Mouse (Mus musculus): Measurements from ENCODE around the gene Zkscan17. TPM values are rescaled to one million over a fixed set of nuclear protein-coding genes. Genes with fewer than 3 reads are reported as not detected.
"Not testable (repeated sequence)": the region's sequence is repeated elsewhere in the genome, so short reads cannot be mapped to it uniquely, and the experiment has no call there.

Zkscan17 gene
- polyA plus RNA-seq (2016; fragmentation: Nextera tagmentation; extraction: Ambion mirVana): 24.2 and 26.0 TPM in 2 replicates

DNA sequence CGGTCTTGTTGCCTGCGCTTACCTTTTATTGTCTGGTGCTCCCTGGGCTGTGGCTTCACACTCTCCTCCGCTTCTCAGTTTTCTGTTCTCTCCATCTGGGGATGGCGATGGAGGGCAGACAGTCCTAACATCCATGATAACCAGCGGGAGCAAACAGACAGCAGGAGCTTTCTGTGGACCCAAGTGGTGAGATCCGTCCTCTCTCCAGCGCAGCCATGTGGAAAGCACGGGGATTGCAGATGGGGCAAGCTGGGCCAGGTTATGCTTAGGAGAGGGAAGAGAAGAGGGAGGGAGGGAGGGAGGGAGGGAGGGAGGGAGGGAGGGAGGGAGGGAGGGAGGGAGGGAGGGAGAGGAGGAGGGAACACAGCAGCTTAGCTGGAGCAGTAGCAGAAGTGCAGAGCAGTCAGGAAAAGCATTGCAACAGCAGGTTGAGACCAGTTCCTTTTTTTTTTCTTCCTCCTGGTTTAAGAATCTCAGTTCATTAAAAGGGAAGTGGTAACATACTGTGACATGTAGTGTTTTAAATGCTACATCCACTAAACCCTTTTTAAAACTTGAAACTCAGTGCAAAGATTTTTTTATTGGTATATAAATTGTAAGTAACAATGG, at the start of gene Zkscan17:
Gene Zkscan17, minus strand, starts transcription at position 280 of the 609 bp plus-strand sequence.
- no peak within 1 kb of the TSS for H3K27ac ChIP-seq
- no peaks in the 10 kb centered on the region for H3K9me3 ChIP-seq (replicated peaks)
- H3K4me1 ChIP-seq: peaks cover 4% of the 10 kb centered on the region
- no peak within 1 kb of the TSS for H3K9ac ChIP-seq
- no peak within 1 kb of the TSS for H3K4me3 ChIP-seq
- no peak for ATAC-seq (ENCODE audit: low FRiP score)
- H3K4me2 ChIP-seq (replicated peaks): no peak within 1 kb of the TSS
- WGBS: 51% methylated on average over 8 of the region's 8 CpGs
- no peaks in the 10 kb centered on the region for H3K36me3 ChIP-seq
- no peaks in the 10 kb centered on the region for H3K27me3 ChIP-seq

DNA sequence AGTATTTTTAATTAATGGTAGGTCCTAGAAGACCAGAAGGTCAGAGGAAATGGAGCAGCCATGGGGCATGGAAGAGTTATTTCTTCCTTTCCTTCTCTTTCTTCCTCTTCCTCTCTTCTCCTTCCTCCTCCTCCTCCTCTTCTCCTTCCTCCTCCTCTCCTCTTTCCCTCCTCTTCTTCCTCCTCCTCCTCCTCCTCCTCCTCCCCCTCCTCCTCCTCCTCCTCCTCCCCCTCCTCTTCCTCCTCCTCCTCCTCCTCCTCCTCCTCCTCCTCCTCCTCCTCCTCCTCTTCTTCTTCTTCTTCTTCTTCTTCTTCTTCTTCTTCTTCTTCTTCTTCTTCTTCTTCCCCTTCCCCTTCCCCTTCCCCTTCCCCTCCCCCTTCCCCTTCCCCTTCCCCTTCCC, 49.6 kb upstream of the Zkscan17 start, which contains the start of gene Olfr222:
Gene Olfr222, minus strand, starts transcription at position 101 of the 400 bp plus-strand sequence.
- not testable (repeated sequence) for H3K36me3 ChIP-seq; H3K4me2 ChIP-seq (replicated peaks); H3K27ac ChIP-seq; H3K9me3 ChIP-seq (replicated peaks); H3K9ac ChIP-seq; H3K27me3 ChIP-seq; H3K4me3 ChIP-seq; ATAC-seq (ENCODE audit: low FRiP score); H3K4me1 ChIP-seq

DNA sequence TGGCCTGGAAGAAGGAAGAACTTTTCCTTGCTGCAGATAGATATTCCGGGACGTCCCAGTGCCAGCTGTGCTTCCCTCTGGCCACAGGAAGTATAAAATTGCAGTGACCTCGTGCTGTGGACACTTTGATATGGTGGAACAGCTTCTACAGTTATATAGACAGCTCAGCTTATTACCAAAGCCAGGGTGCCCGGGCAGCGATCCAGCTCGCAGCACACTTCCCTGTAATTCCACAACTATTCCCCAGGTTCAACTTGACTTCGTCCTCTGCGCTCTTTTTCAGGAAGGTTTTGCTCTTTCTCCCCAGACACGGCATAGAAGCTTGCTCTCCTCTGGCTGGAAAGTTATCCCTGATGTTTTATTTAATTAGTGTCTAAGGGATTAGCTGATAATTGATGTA, 49.2 kb upstream of the Zkscan17 start:
- Histone ChIP-seq H3K36me3 (no peaks in the 10 kb centered on the region), H3K4me2 (replicated peaks) (no peak overlapping the region), H3K27ac (no peak overlapping the region), H3K4me3 (no peak overlapping the region), H3K4me1 (no peaks in the 10 kb centered on the region), H3K9ac (no peak overlapping the region), H3K9me3 (replicated peaks) (no peaks in the 10 kb centered on the region), H3K27me3 (0 out of 2 replicates have a peak, but pooled peaks cover 6% of the 10 kb centered on the region)
- 64% methylated on average over 9 of the region's 9 CpGs for WGBS
- no peak for ATAC-seq (ENCODE audit: low FRiP score)

DNA sequence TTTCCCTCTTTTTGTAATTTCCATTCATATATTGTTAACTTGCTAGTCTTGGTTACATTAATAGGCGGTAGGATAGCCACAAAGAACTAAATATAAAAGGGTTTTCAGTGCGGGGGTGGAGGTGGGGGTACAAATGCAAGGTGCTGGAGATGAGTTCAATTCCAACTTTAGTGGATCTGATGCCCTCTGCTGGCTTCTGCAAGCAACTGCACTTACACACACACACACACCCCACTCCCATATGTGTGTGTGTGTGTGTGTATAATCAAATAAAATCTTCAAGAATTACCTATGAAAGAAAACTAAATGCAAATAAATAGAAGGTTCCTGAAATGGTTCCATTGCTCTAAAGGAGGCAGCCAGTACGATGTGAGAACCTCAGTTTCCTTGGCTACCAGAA, 42.8 kb upstream of the Zkscan17 start:
- no peak overlapping the region for H3K4me2 ChIP-seq (replicated peaks)
- no peak for ATAC-seq (ENCODE audit: low FRiP score)
- no peak overlapping the region for H3K27ac ChIP-seq
- H3K4me3 ChIP-seq: no peak overlapping the region
- H3K36me3 ChIP-seq: no peaks in the 10 kb centered on the region
- no peaks in the 10 kb centered on the region for H3K9me3 ChIP-seq (replicated peaks)
- H3K27me3 ChIP-seq: peaks cover 7% of the 10 kb centered on the region; the same call in 1 of the 2 replicates
- no peak overlapping the region for H3K9ac ChIP-seq
- 64% methylated on average over 3 of the region's 3 CpGs for WGBS
- H3K4me1 ChIP-seq: no peaks in the 10 kb centered on the region

DNA sequence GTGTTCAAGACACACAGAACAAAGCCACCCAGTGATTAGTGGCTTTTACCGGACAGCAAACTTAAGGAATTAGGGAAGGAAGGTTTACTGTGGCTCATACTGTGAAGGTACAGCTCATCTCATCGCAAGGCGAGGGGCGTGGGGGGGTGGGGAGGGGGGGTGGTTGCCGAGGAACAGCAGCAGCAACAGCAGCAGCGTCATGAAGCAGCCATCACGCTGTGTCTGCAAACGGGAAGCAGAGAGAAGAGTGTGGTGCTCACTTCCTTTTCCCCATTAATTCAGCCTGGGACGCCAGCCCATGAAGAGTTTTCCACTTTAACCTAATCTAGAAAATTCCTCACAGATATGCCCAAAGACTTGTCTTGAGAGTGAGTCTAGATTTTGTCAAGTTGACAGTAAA, 36.3 kb upstream of the Zkscan17 start:
- 77% methylated on average over 9 of the region's 9 CpGs for WGBS
- no peaks in the 10 kb centered on the region for H3K36me3 ChIP-seq

DNA sequence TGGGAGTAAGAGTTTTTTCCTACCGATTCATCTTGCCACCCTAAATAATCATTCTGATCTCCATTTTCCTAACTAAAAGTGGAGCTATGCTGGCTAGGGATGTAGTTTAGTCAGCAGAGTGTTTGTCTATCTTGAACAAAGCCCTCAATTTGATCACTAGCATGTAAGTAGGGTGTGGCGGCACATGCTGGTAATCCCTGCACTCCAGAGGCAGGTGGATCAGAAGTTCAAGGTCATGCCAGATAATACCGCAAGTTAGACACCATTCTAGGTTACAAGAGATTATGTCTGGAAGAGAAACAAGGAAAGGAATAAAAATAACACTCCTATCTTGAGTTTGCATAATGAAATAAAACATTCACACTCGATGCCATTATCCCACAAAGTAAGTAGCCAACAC, 35.8 kb upstream of the Zkscan17 start:
- Histone ChIP-seq H3K4me3 (no peak overlapping the region), H3K27ac (no peak overlapping the region), H3K27me3 (no peaks in the 10 kb centered on the region; the same call in 1 of the 2 replicates), H3K36me3 (no peaks in the 10 kb centered on the region), H3K9me3 (replicated peaks) (no peaks in the 10 kb centered on the region), H3K4me2 (replicated peaks) (no peak overlapping the region), H3K4me1 (no peaks in the 10 kb centered on the region), H3K9ac (no peak overlapping the region)
- WGBS: 94% methylated on average over 4 of the region's 4 CpGs
- no peak for ATAC-seq (ENCODE audit: low FRiP score)

More for the DNA sequence above, 36.3 kb upstream of the Zkscan17 start:
- H3K4me1 ChIP-seq: no peaks in the 10 kb centered on the region
- no peak overlapping the region for H3K9ac ChIP-seq
- H3K9me3 ChIP-seq (replicated peaks): no peaks in the 10 kb centered on the region
- H3K27me3 ChIP-seq: no peaks in the 10 kb centered on the region; the same call in 1 of the 2 replicates
- no peak overlapping the region for H3K4me3 ChIP-seq
- no peak for ATAC-seq (ENCODE audit: low FRiP score)
- H3K4me2 ChIP-seq (replicated peaks): no peak overlapping the region
- H3K27ac ChIP-seq: no peak overlapping the region

DNA sequence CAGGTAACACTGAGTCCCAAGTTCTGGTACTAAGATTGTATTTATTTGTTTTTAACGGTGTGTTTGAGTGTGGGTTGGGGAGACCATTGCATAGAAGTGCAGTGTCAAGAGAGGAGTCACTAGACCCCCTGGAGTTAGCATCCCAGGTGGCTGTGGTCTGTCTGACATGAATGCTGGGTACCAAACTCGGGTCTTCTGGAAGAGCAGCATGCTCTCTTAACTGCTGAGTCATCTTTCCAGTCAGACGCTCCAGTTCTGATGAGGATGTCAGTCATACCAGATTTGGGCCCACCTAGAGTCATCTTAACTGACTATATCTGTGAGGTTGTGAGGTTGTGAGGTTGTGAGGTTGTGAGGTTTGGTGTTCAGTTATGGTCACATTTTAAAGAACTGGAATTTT, 34.4 kb upstream of the Zkscan17 start:
- 75% methylated on average over 3 of the region's 3 CpGs for WGBS
- Histone ChIP-seq H3K4me3 (no peak overlapping the region), H3K27me3 (no peaks in the 10 kb centered on the region; the same call in 1 of the 2 replicates), H3K4me1 (no peaks in the 10 kb centered on the region), H3K9me3 (replicated peaks) (no peaks in the 10 kb centered on the region), H3K4me2 (replicated peaks) (no peak overlapping the region), H3K9ac (no peak overlapping the region), H3K36me3 (no peaks in the 10 kb centered on the region), H3K27ac (no peak overlapping the region)
- ATAC-seq (ENCODE audit: low FRiP score): no peak

DNA sequence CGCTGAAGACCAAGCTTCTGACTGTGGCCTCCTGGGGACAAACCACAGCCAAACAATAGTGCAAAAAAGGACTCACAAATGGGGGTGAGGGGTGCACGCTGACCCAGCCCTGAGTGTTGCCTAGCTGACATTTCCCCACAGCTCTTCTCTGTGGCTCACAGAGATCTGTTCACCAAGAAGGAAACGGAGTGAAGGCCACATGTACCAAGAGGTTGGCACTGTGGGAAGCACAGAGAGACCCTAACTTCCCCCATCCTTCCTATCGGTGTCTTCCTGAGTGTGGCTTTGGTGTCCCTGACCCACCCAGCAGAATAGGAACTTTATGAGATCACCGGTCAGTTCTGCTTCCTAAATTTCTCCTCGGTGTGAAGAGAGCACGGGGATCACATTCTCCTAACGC, 28.0 kb upstream of the Zkscan17 start:
- Histone ChIP-seq H3K9me3 (replicated peaks) (no peaks in the 10 kb centered on the region), H3K4me3 (no peak overlapping the region), H3K4me1 (no peaks in the 10 kb centered on the region), H3K27me3 (no peaks in the 10 kb centered on the region), H3K27ac (no peak overlapping the region), H3K9ac (no peak overlapping the region), H3K36me3 (no peaks in the 10 kb centered on the region), H3K4me2 (replicated peaks) (no peak overlapping the region)
- WGBS: 80% methylated on average over 8 of the region's 8 CpGs
- ATAC-seq (ENCODE audit: low FRiP score): no peak

DNA sequence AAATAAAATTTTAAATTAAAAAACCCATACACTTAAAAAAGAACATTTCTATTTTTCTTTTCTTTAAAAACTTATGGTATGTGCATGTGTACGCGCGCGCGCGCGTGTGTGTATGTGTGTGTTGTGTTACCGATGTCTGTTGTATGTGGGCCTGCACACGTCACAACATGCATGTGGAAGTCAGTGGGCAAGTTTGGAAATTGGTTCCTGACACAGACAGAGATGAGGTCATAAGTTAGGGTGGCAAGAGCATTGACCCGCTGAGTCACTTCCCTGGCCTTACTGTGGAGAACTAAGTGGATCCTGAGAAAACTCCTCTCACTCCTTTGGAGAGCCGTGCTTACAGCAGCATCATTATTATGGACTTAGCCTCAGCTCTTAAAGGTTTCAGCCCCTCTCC, 27.6 kb upstream of the Zkscan17 start:
- 93% methylated on average over 11 of the region's 11 CpGs for WGBS
- no peaks in the 10 kb centered on the region for H3K4me1 ChIP-seq
- no peak overlapping the region for H3K9ac ChIP-seq
- H3K4me3 ChIP-seq: no peak overlapping the region
- H3K36me3 ChIP-seq: no peaks in the 10 kb centered on the region
- no peaks in the 10 kb centered on the region for H3K9me3 ChIP-seq (replicated peaks)
- no peak overlapping the region for H3K27ac ChIP-seq
- H3K4me2 ChIP-seq (replicated peaks): no peak overlapping the region
- no peaks in the 10 kb centered on the region for H3K27me3 ChIP-seq
- ATAC-seq (ENCODE audit: low FRiP score): no peak

DNA sequence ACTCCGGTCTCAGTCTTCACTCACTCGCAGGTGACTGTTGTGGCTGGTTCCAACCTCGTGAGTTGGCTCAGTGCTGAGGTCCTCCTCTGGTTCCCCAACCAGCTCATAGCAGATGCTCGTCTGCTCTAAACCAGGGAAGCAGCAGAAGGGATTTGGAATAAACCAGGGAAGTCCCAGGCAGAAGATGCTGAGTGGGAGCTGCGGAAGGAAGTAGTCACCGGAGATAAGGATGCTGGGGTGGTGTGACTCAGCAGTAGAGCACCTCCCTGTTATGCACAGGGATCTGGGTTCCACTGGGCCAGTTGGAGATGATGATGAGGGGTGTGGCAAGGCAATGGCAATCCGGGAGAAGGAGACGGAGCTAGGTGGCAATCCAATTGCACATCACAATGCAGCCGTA, 17.5 kb upstream of the Zkscan17 start:
- no peak overlapping the region for H3K4me3 ChIP-seq
- 87% methylated on average over 9 of the region's 9 CpGs for WGBS

DNA sequence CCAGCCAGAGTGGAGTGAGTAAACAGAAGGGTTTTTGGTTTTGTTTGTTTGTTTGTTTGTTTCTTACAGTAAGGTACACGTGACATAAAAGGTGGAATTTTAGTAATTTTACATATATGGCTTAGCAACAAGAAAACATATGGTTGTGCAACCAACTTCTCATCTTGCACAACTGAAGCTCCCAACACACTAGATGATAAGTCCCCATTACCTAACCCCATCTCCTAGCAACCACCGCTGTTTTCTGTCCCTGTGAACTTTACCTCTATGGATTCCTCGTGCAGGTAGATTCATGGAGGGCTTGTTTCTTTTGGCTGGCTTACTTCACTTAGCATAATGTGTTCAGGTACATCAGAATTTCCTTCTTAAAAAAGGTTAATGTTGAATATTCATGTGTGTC, 16.8 kb upstream of the Zkscan17 start:
- Histone ChIP-seq H3K9me3 (replicated peaks) (no peaks in the 10 kb centered on the region), H3K4me1 (no peaks in the 10 kb centered on the region), H3K4me2 (replicated peaks) (no peak overlapping the region), H3K27ac (no peak overlapping the region), H3K9ac (no peak overlapping the region), H3K27me3 (no peaks in the 10 kb centered on the region), H3K4me3 (no peak overlapping the region), H3K36me3 (no peaks in the 10 kb centered on the region)
- ATAC-seq (ENCODE audit: low FRiP score): no peak
- WGBS: 92% methylated on average over 3 of the region's 3 CpGs

More for the DNA sequence above, 17.5 kb upstream of the Zkscan17 start:
- Histone ChIP-seq H3K36me3 (no peaks in the 10 kb centered on the region), H3K27ac (no peak overlapping the region), H3K9ac (no peak overlapping the region), H3K27me3 (no peaks in the 10 kb centered on the region), H3K4me2 (replicated peaks) (no peak overlapping the region), H3K4me1 (no peaks in the 10 kb centered on the region), H3K9me3 (replicated peaks) (no peaks in the 10 kb centered on the region)
- ATAC-seq (ENCODE audit: low FRiP score): no peak

DNA sequence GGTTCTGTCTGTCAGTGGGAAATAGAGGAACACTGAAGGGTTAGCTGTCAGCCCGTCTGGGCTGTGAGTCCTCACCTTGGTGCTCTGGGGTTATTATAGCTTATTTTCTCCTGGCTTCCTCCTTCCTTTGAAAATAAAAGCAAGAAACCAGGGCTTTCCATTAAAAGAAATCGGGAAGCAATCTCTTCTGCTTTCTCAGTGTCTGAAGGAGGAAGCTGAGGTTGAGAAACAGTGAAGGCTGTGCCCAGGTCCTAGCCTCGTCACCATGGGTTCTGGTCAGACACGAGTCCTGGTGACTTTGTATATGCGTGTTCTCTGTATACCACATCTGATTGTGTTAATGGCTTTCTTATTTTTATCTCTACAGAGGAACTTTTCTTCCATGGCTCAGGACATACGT, 15.9 kb upstream of the Zkscan17 start:
- WGBS: 82% methylated on average over 6 of the region's 6 CpGs
- no peak for ATAC-seq (ENCODE audit: low FRiP score)

DNA sequence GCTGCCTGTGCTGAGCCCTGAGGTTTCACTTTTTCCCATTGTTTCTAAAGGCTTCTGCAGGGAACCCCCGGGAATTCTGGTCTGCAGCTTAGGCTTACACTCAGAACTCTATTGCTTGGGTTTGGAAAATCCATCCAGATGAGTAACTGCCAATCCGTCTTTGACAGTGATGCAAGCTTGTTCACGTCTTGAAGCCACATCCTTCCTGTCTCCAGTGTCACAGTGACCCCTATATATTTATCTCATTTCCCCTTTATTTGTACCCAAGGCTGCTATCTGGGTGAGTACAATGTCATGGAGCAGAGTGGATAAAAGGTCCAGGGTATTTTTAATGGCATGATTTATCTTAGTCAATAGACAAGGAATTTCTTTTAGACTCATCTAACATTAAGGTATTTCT, 14.8 kb upstream of the Zkscan17 start, which contains the start of gene Nlrp3:
Gene Nlrp3, plus strand, starts transcription at position 245 of the 400 bp plus-strand sequence.
- ATAC-seq (ENCODE audit: low FRiP score): no peak
- WGBS: 60% methylated on average over 3 of the region's 3 CpGs
- H3K4me2 ChIP-seq (replicated peaks): no peak within 1 kb of the TSS
- no peak within 1 kb of the TSS for H3K9ac ChIP-seq
- no peak within 1 kb of the TSS for H3K4me3 ChIP-seq
- H3K27ac ChIP-seq: no peak within 1 kb of the TSS
- no peaks in the 10 kb centered on the region for H3K9me3 ChIP-seq (replicated peaks)
- H3K4me1 ChIP-seq: no peaks in the 10 kb centered on the region
- H3K36me3 ChIP-seq: no peaks in the 10 kb centered on the region
- no peaks in the 10 kb centered on the region for H3K27me3 ChIP-seq

More for the DNA sequence above, 15.9 kb upstream of the Zkscan17 start:
- no peaks in the 10 kb centered on the region for H3K36me3 ChIP-seq
- no peak overlapping the region for H3K27ac ChIP-seq
- H3K4me1 ChIP-seq: no peaks in the 10 kb centered on the region
- no peak overlapping the region for H3K9ac ChIP-seq
- H3K4me2 ChIP-seq (replicated peaks): no peak overlapping the region
- no peaks in the 10 kb centered on the region for H3K27me3 ChIP-seq
- no peak overlapping the region for H3K4me3 ChIP-seq
- no peaks in the 10 kb centered on the region for H3K9me3 ChIP-seq (replicated peaks)

Data from hindbrain, embryonic 12.5 days (tissue).